Mouse (Mus musculus): Measurements from ENCODE around the gene Dab2ip.

DNA sequence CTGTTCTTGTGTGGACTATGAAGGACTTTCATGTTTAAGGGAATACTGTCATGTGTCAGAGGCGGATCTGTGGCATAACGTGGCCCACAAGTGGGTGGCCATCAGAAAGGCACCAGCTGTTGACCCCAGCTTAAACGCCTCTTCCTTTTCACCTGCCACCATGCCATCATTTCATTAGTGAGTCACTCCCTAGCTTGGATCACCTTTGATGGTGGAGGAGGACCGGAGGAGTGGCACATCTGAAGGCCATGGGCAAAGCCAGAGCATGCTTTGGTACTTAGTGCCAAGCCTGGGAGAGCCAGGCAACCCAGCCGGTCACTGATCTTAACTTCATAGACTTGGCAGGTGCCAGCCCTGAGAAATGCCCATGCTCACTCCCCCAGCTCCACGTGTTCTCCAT, 96.7 kb downstream of the Dab2ip start:
- TF ChIP-seq MAX (IDR thresholded peaks at IDR 0.05; ENCODE audit: low read depth) (no peak), POLR2A (IDR thresholded peaks at IDR 0.05; ENCODE audit: insufficient read length, low read depth) (no peak)

All from myocyte (in vitro differentiated cells).